Mouse (Mus musculus) ES-E14 (cell line): ENCODE measurements around the gene Zfr2.

Experiments
- CHD2 ChIP-seq: IDR thresholded peaks from 2 replicates; pipeline ENCODE4 v1.6.1; 2014; ENCODE audit warnings: mild to moderate bottlenecking, low read depth, low read length, inconsistent platforms
- MAFK ChIP-seq: IDR thresholded peaks from 2 replicates; pipeline ENCODE4 v1.6.1; 2014; ENCODE audit warnings: mild to moderate bottlenecking, low read depth, low read length, inconsistent platforms; ENCODE audit not compliant: insufficient read depth
- ZC3H11A ChIP-seq: IDR thresholded peaks from 2 replicates; pipeline ENCODE4 v1.6.1; 2012; ENCODE audit warnings: low read depth, mild to moderate bottlenecking, inconsistent platforms, low read length, borderline replicate concordance

DNA sequence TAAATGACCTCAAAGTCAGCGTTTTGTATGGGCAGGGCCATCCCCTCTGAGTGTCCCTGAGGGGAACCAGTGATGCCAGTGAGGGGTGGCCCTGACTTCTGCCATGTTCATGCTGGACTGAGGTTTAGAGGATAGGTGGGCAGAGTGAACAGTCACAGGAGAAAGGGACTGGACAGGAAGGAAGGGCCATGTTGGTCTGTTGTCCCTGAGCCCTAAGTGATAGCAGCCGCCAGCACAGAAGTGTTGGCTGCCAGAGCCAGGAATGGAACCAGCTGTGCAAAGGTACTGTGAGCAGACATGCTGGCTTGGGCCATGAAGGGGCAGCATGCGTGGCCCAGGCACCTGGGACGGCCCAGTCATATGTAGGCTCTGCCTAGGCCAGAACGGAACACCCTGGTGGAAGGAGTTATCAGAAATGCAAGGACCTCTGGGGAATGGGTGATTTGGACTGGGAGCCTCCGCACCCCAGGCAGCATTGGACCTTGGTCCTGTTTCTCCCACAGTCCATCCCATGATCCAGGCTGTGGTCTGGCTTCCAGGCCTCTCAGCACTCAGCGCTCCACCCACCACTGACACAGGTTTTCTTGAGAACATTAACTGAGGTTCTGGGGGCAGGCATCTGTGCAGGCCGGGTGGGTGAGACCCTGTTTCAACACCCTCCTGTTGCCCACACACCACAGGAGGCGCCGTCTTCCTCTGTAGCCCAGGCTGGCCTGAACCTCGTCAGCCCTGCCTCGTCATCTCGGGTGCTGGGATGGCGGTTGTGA lies 66.8 kb downstream of the Zfr2 start:
- TF ChIP-seq CHD2 (no peak), ZC3H11A (no peak), MAFK (no peak)
